27 mouse cellular contexts compared by ENCODE assay signal in genomic region chr2:173679217-173679616, GRCm38 (mm10). TPM values are rescaled to one million over a fixed set of nuclear protein-coding genes. Genes with fewer than 3 reads are reported as not detected.
DNase-seq lines count a peak whose midpoint lies in the region; ATAC-seq lines count a peak whose summit lies in the region.
"Had no signal": no experiment of that assay in that cellular context is flagged by ENCODE, and none has a peak within 500 bp of the region (broad histone marks: within the 10 kb centered on the region; RNA-seq: fewer than 3 reads in every experiment).

No protein-coding gene starts in this region.

- H3K27me3 ChIP-seq in limb, embryonic 10.5 days (ENCODE audit: low read depth, poor library complexity, severe bottlenecking), result no peaks in the 10 kb centered on the region
- H3K27me3 ChIP-seq: forebrain, embryonic 15.5 days; liver, embryonic 12.5 days; midbrain, embryonic 15.5 days; neural tube, embryonic 12.5 days had no signal

- 80% methylated on average over 3 of the region's 3 CpGs for WGBS in limb, embryonic 10.5 days

- no peak overlapping the region for H3K27ac ChIP-seq in limb, embryonic 10.5 days
- H3K27ac ChIP-seq: embryonic facial prominence, embryonic 10.5 days; forebrain, embryonic 15.5 days; heart, adult 2 months; hindbrain, embryonic 14.5 days; liver, embryonic 12.5 days; macrophage; midbrain, embryonic 15.5 days; neural tube, embryonic 12.5 days; stomach, postnatal 0 days had no signal

- H3K9me3 ChIP-seq in limb, embryonic 10.5 days (replicated peaks), result no peaks in the 10 kb centered on the region
- H3K9me3 ChIP-seq: embryonic facial prominence, embryonic 10.5 days; forebrain, embryonic 15.5 days; G1E; liver, embryonic 12.5 days; midbrain, embryonic 15.5 days; neural tube, embryonic 12.5 days had no signal

- peaks cover 31% of the 10 kb centered on the region for H3K36me3 ChIP-seq in limb, embryonic 10.5 days
- H3K36me3 ChIP-seq: forebrain, embryonic 15.5 days; neural tube, embryonic 12.5 days had no signal

- peak; percentile 45 for DNase-seq in adrenal gland, postnatal 25 days
- no peak for DNase-seq in adrenal gland, postnatal 10 days
- peak; percentile 65 for DNase-seq in thymus, postnatal 4 days
- DNase-seq in thymus, postnatal 0 days (ENCODE audit: low spot score), result no peak
- DNase-seq in testis, postnatal 14 days (ENCODE audit: low spot score), result no peak
- DNase-seq in limb, embryonic 10.5 days (ENCODE audit: low spot score), result no peak
- no peak for DNase-seq in heart, adult 8-10 months (ENCODE audit: low spot score)
- DNase-seq: cerebellum, postnatal 25 days; heart, adult 2 months; heart, postnatal 10 days; kidney, adult 11 months; kidney, postnatal 14 days; left cerebral cortex, postnatal 4 days; right cerebral cortex, postnatal 4 days had no signal

- no peak overlapping the region for H3K4me3 ChIP-seq in limb, embryonic 10.5 days
- H3K4me3 ChIP-seq: embryonic facial prominence, embryonic 10.5 days; erythroblast, embryonic 14.5 days; forebrain, embryonic 15.5 days; heart, adult 2 months; liver, embryonic 12.5 days; midbrain, embryonic 15.5 days; neural tube, embryonic 12.5 days had no signal

- peak; percentile 51 for ATAC-seq in megakaryocyte progenitor cell, adult 5-6 weeks (replicated peaks; ENCODE audit: poor library complexity)
- ATAC-seq: forebrain, embryonic 15.5 days; liver, embryonic 12.5 days; midbrain, embryonic 15.5 days had no signal

- no peaks in the 10 kb centered on the region for H3K4me1 ChIP-seq in limb, embryonic 10.5 days
- H3K4me1 ChIP-seq: neural tube, embryonic 12.5 days had no signal

RNA-seq across cellular contexts. Expression of gene Rab22a, which starts 19.7 kb away (rescaled TPM):
- 27.0 and 31.9 TPM in 2 replicates for total RNA-seq in adrenal gland, postnatal 25 days (2021)
- total RNA-seq in adrenal gland, postnatal 10 days (2021), result 10 to 100 TPM; 28.3 to 29.8 TPM
- polyA plus RNA-seq in thymus, postnatal 0 days (2015; fragmentation: Nextera tagmentation; extraction: Ambion mirVana), result 32.9 and 41.8 TPM in 2 replicates
- 9.9 and 10.2 TPM in 2 replicates for total RNA-seq in megakaryocyte progenitor cell, adult 5-6 weeks (2015)
- total RNA-seq in megakaryocyte progenitor cell, adult 5-6 weeks (2017), result 6.8 and 7.3 TPM in 2 replicates
- 23.8 and 28.4 TPM in 2 replicates for polyA plus RNA-seq in limb, embryonic 10.5 days (2016; fragmentation: Nextera tagmentation; extraction: Ambion mirVana)
- 10 to 100 TPM; 32.9 to 41.6 (median 36.0) TPM for total RNA-seq in heart, adult 8-10 months (2022)

RNA-seq across cellular contexts. Expression of gene 1700010B08Rik, which starts 40.0 kb away (rescaled TPM):
- total RNA-seq in adrenal gland, postnatal 25 days (2021), result not detected in 2 replicates
- total RNA-seq in adrenal gland, postnatal 10 days (2021), result not detected
- not detected in 2 replicates for polyA plus RNA-seq in thymus, postnatal 0 days (2015; fragmentation: Nextera tagmentation; extraction: Ambion mirVana)
- not detected in 2 replicates for total RNA-seq in megakaryocyte progenitor cell, adult 5-6 weeks (2015)
- total RNA-seq in megakaryocyte progenitor cell, adult 5-6 weeks (2017), result not detected in 2 replicates
- polyA plus RNA-seq in limb, embryonic 10.5 days (2016; fragmentation: Nextera tagmentation; extraction: Ambion mirVana), result not detected in 2 replicates
- total RNA-seq in heart, adult 8-10 months (2022), result not detected
- total RNA-seq: adrenal gland, postnatal 36 days; G1E; heart, adult 2 months; heart, postnatal 10 days; layer of hippocampus, postnatal 10 days; left cerebral cortex, postnatal 4 days had no signal
- polyA plus RNA-seq: embryonic facial prominence, embryonic 10.5 days; erythroblast, embryonic 14.5 days; forebrain, embryonic 15.5 days; G1E; hindbrain, embryonic 14.5 days; liver, embryonic 12.5 days; macrophage; neural tube, embryonic 12.5 days; stomach, postnatal 0 days had no signal

RNA-seq across cellular contexts. Expression of gene Vapb, which starts 58.1 kb away (rescaled TPM):
- total RNA-seq in adrenal gland, postnatal 25 days (2021), result 130 and 177 TPM in 2 replicates
- 100 to 1,000 TPM; 132 to 136 TPM for total RNA-seq in adrenal gland, postnatal 10 days (2021)
- 10.0 and 10.9 TPM in 2 replicates for polyA plus RNA-seq in thymus, postnatal 0 days (2015; fragmentation: Nextera tagmentation; extraction: Ambion mirVana)
- 8.1 and 9.1 TPM in 2 replicates for total RNA-seq in megakaryocyte progenitor cell, adult 5-6 weeks (2015)
- 62.1 and 62.5 TPM in 2 replicates for total RNA-seq in megakaryocyte progenitor cell, adult 5-6 weeks (2017)
- polyA plus RNA-seq in limb, embryonic 10.5 days (2016; fragmentation: Nextera tagmentation; extraction: Ambion mirVana), result 7.6 and 9.0 TPM in 2 replicates
- total RNA-seq in heart, adult 8-10 months (2022), result 100 to 1,000 TPM; 111 to 126 (median 118) TPM

Comparison
In these comparisons a context has a peak if more than half of its experiments do, and no peak if none do; other contexts are left out.
1. DNase-seq: peak in adrenal gland, postnatal 25 days (single experiment) and thymus, postnatal 4 days (single experiment); none in adrenal gland, postnatal 10 days (single experiment), thymus, postnatal 0 days (single experiment), testis, postnatal 14 days (single experiment), limb, embryonic 10.5 days (single experiment) and heart, adult 8-10 months (single experiment).